Mouse (Mus musculus) forebrain, embryonic 12.5 days (tissue): Measurements from ENCODE around the gene Btbd35f10. TPM values are rescaled to one million over a fixed set of nuclear protein-coding genes. Genes with fewer than 3 reads are reported as not detected.
"Not testable (repeated sequence)": the region's sequence is repeated elsewhere in the genome, so short reads cannot be mapped to it uniquely, and the experiment has no call there.

Experiments
- ATAC-seq: fragments of 200-750 bp; cut with Nextera tagmentation; 2 replicates; pipeline ENCODE4 v1.8.0; 2017; ENCODE audit warnings: moderate TSS enrichment; ENCODE audit not compliant: low FRiP score
- H3K27ac ChIP-seq: fragments of 300-500 bp; sonication (generic); 2 replicates; pipeline ENCODE4 v1.5.1; 2016; ENCODE audit warnings: mild to moderate bottlenecking
- H3K27me3 ChIP-seq: fragments of 300-500 bp; sonication (generic); 2 replicates; pipeline ENCODE4 v1.6.1; 2016; ENCODE audit warnings: mild to moderate bottlenecking
- H3K36me3 ChIP-seq: fragments of 300-500 bp; sonication (generic); replicated peaks from 2 replicates; pipeline ENCODE4 v1.6.1; 2016; ENCODE audit warnings: mild to moderate bottlenecking
- H3K4me1 ChIP-seq: fragments of 300-500 bp; sonication (generic); 2 replicates; pipeline ENCODE4 v1.6.1; 2016
- H3K4me2 ChIP-seq: fragments of 300-500 bp; sonication (generic); 2 replicates; pipeline ENCODE4 v1.6.1; 2016; ENCODE audit warnings: mild to moderate bottlenecking, moderate library complexity
- H3K4me3 ChIP-seq: fragments of 300-500 bp; sonication (generic); replicated peaks from 2 replicates; pipeline ENCODE4 v1.5.1; 2016; ENCODE audit warnings: mild to moderate bottlenecking
- H3K9ac ChIP-seq: fragments of 300-500 bp; sonication (generic); 2 replicates; pipeline ENCODE4 v1.6.1; 2016; ENCODE audit warnings: mild to moderate bottlenecking
- H3K9me3 ChIP-seq: fragments of 300-500 bp; sonication (generic); 2 replicates; pipeline ENCODE4 v1.6.1; 2016
- WGBS: fragments of 180-500 bp; shearing (Covaris S2); methylation state at CpG from one replicate; pipeline ENCODE4 v1.1.7; 2016; 5-methylcytosine and 5-hydroxymethylcytosine counted together
- polyA plus RNA-seq: library from polyadenylated mRNA; unstranded; fragments of >200 nt; fragmentation: Nextera tagmentation; extraction: Ambion mirVana; gene quantifications from 2 replicates; pipeline ENCODE4 v1.2.1, GENCODE M21; 2016

Gene Btbd35f10
- not detected in 2 replicates for polyA plus RNA-seq

DNA sequence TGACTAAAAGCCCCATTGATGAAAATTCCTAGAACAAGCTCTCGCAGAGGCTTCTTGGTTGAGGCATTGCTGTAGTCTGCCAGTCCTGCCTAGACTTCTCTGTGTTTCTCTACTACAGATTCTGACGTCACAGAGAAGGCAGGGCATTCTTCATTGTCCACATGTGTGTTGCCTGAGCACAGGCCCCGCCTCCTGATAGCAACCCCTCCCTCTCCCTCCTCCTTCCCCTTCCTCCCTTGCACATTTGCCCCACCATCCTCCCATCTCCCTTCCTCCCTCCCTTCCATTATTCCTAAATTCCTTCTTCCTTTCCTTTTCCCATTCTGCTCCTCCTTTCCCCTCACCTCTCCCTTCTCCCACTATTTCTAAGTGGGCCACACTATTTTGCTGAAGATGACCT lies at the start of gene Btbd35f10:
Gene Btbd35f10, minus strand, starts transcription at position 101 of the 400 bp plus-strand sequence.
- not testable (repeated sequence) for ATAC-seq, H3K9me3 ChIP-seq
- no CpG with 5 or more reads among the region's 3 CpGs for WGBS

More for the DNA sequence above, at the start of gene Btbd35f10:
- not testable (repeated sequence) for H3K4me2 ChIP-seq, H3K27ac ChIP-seq, H3K4me3 ChIP-seq, H3K36me3 ChIP-seq, H3K9ac ChIP-seq, H3K27me3 ChIP-seq, H3K4me1 ChIP-seq

Other genes with a start within 250 kb of the Btbd35f10 start
- not detected in 2 replicates for gene Btbd35f18, start 52.7 kb downstream of the Btbd35f10 start, polyA plus RNA-seq
- gene Btbd35f16, start 204.1 kb upstream of the Btbd35f10 start, polyA plus RNA-seq = not detected in 2 replicates